Mouse (Mus musculus): ENCODE results near the gene Fau.
A peak's percentile ranks its signal among the peaks of the same experiment; 100 is the strongest.
"Not testable (repeated sequence)": the region's sequence is repeated elsewhere in the genome, so short reads cannot be mapped to it uniquely, and the experiment has no call there.

Fau gene

DNA sequence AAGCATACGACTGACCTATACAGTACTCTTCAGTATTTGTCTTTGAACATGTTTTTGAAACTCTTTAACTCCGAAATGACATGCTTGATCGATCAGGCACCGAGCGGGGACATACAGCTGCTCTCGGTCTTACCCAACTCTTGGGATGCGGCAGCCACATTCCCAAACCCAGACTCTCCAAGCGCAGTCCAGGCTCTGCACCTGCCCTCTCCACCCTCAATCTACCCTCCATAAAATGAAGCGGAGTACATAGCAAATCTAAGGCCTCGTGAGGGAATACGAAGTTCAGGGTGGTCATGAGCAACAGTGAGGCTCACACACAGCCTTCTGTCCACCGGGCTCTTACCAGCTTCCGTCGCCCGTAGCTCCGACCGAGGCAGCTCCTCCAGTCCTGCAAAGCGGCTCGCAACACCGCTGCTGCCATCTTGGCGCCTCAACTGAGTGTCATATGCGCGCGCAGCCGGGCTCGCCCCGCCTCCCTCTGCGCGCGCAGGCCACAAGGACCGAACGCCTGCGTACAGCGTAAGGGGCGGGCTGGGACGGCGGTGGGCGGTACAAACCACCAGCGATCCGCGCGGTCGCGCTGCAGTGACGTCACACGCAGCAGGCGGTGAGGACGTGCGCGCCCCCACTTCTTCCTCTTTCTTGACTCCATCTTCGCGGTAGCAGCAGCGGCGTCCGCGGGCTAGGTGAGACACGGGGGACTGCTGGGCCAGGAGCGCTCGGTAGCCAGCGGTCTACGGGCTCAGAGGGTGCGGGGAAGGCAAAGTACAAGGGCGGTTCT is at the start of gene Fau, which contains the start of gene Mrpl49:
Gene Fau, plus strand, starts transcription at position 532 of the 784 bp plus-strand sequence.
Gene Mrpl49, minus strand, starts transcription at position 473 of the 784 bp plus-strand sequence.
- DNase-seq = peak; percentile 99

DNA sequence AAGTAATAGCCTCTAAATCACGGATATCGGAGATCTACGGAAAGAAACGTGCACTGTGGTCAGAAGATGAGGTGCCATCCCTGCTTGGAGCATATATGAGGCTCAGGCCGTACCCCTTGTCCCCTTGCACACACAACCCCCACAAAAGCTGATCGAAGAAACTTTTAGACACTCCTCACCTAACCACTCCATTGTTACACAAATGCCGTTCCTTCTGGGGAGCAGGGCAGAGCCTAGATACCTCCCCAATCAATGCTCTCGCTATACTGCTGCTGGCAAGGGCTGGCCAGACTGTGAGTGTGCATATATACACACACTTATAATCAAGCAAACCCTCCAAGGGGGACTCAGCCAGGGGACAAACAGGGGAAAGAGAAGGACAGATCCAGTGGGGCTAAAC is 48.5 kb upstream of the Fau start:
- DNase-seq = no peak

GRCm38 (mm10) chr19:6013691-6014090 is 44.0 kb upstream of the Fau start:
- no peak for DNase-seq

DNA sequence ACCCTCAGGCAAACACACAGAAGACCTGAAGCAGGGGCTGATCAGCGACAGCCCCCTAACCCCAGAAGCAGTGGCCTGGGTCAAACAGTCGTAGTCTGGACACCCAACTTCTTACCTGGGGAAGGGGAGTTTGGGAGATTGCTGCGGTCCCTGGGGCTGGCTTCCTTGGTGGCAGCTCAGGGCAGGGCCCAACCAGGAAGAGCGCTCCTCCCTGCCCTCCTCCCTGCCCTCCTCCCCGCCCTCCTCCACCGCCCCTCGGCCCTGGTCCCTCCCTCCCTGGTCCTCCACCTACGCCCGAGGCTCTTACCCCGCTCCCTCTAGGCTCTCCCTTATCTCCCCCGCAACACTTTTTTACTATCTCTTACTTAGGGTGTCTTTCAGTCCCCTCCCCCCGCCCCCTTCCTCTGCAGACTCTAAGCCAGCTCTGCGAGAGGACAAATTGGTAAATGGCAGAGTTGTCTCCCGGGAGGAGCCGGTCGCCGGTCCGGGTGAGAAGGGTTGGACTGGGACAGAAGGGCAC is 42.6 kb upstream of the Fau start:
- peak; percentile 25 to 32 for DNase-seq

- peak; percentile 59 to 63 for DNase-seq
Observed at GRCm38 (mm10) chr19:6015511-6016315, 41.9 kb upstream of the Fau start, which contains the start of gene Capn1. Capn1 (minus strand) TSS chr19:6015897.

- peak; percentile 15 to 24 for DNase-seq
Observed at GRCm38 (mm10) chr19:6016532-6016931, 41.1 kb upstream of the Fau start.

DNA sequence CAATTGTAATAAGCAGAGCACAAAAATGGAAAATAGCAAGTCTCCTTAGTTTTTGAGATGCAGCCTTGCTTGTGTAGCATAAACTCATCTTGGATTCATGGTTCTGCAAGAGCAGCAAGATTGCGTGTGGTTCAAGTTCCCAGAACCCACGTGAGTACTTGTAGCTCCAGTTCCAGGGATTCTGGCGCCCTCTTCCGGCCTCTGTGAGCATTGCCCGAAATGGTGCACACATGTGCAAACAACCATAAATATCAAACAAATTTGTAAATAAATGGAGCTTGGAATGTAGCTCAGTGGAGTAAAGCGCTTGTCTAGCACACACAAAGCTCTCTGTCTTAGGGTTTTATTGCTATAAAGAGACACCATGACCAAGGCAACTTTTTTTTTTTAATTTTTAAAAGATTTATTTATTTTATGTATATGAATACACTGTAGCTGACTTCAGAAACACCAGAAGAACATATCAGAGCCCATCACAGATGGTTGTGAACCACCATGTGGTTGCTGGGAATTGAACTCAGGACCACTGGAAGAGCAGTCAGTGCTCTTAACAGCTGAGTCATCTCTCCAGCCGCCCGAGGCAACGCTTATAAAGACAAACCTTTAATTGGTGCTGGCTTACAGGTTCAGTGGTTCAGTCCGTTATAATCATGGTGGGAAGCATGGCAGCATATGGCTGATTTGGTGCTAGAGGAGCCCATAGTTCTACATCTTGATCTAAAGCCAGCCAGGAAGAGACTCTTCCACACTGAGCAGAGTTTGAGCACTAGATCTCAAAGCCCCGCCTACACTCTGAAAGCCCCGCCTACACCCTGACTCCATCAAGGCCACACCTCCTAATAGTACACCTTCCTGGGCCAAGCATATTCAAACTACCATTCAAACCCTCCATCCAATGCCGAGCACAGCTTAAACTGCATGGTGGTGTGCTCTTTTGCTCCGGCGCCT is 39.2 kb upstream of the Fau start:
- peak; percentile 93 to 94 for DNase-seq

GRCm38 (mm10) chr19:6020276-6020675 is 37.4 kb upstream of the Fau start:
- no peak for DNase-seq

GRCm38 (mm10) chr19:6023059-6023458 is 34.6 kb upstream of the Fau start:
- DNase-seq = no peak

- no peak for DNase-seq
Observed at GRCm38 (mm10) chr19:6023930-6024329, 33.7 kb upstream of the Fau start.

- no peak for DNase-seq
Observed at GRCm38 (mm10) chr19:6028991-6029390, 28.7 kb upstream of the Fau start.

GRCm38 (mm10) chr19:6029426-6029825 is 28.2 kb upstream of the Fau start:
- DNase-seq = no peak

DNA sequence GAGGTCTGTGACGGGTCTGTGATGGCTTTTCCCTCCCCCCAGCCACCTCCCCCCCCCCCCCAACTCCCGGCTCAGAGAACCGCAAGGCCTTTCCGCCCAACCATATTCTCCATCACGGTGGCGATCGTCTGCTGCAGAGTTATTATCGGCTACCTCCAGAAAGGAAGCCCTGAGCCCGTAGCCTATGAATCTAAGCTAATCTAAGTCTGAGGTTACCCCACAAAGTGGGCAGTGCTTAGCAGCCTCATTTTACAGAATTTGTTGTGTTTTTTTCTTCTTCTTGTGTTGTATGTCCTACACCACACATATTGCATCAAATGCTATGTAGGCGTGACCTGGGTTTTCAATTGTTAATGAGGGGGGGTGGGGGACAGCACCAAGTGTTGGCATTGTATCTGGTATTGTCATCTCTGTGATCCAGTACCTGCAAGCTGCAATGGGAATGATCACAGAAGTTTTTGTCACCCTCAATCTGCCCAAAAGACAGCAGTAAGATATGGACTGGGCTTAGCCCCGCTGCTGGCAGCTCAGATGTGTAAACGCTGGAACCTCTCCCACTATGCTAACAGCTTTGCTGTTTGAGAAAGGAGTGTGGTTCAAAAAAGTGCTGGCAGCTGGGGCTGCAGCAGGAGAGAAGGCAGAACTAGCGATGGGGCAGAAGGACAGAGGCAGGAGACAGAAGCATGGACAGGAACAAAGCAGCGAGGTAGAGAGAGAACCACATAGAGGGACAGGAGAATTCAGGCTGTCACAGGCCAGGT is 26.9 kb upstream of the Fau start:
- no peak for DNase-seq

DNA sequence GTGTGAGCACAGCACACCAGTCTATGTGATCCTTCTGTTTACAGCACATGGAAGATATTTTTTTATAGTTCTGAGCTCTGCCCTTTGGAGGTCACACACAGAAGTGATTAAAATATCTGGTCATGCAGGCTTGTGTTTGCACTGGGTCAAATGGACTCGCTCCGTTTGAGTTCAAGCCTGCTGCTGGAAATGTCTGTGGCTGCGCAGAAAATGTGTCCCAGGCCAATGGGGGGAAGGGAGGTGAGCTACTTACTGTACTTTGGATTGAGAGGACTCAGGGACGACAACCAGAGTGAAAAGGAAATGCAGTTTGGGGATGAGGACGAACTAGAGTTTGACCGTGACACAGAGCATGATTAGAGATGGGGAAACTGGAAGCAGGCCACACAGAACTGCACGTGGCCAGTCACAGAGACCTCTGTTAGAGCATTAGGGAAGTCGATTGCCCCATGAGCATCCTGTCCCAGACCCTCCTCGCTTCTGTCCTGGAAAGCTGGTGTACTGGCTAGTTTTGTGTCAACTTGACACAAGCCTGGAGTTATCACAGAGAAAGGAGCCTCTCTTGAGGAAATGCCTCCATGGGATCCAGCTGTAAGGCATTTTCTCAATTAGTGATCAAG is 21.6 kb upstream of the Fau start:
- no peak for DNase-seq

DNA sequence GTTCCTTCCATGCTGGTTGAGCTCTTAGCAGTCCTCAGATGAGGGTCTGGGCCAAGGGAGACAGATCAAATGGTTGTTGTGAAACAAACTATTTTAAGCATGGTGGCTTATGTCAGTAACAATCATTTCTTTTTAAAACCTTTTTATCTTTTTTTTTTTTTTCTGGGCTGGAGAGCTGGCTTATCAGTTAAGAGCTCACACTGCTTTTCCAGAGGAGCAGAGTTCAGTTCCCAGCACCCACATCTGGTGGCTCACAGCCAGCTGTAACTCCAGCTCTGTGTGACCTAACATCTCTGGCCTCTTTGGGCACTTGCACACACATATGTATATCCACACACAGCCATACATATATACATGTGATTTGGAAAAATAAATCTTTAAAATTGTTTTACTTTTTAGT is 19.9 kb upstream of the Fau start:
- DNase-seq = no peak

- DNase-seq = no peak
Observed at GRCm38 (mm10) chr19:6038326-6038725, 19.3 kb upstream of the Fau start.

DNA sequence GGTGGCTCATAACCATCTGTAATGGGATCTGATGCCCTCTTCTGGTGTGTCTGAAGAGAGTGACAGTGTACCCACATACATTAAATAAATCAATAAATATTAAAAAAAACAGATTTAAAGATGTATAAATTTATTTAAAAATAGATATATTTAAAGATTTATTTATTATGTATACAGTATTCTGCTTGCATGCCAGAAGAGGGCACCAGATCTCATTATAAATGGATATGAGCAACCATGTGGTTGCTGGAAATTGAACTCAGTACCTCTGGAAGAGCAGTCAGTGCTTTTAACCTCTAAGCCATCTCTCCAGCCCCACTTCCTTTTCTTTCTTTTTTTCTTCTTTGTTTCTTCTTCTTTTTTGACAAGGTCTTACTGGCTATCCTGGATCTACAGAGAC is 17.6 kb upstream of the Fau start:
- peak in 1 of 2 experiments; percentile 35 for DNase-seq

- DNase-seq = no peak
Observed at GRCm38 (mm10) chr19:6042293-6042692, 15.4 kb upstream of the Fau start.

- not testable (repeated sequence) for DNase-seq
Observed at GRCm38 (mm10) chr19:6044102-6044501, 13.5 kb upstream of the Fau start.

DNA sequence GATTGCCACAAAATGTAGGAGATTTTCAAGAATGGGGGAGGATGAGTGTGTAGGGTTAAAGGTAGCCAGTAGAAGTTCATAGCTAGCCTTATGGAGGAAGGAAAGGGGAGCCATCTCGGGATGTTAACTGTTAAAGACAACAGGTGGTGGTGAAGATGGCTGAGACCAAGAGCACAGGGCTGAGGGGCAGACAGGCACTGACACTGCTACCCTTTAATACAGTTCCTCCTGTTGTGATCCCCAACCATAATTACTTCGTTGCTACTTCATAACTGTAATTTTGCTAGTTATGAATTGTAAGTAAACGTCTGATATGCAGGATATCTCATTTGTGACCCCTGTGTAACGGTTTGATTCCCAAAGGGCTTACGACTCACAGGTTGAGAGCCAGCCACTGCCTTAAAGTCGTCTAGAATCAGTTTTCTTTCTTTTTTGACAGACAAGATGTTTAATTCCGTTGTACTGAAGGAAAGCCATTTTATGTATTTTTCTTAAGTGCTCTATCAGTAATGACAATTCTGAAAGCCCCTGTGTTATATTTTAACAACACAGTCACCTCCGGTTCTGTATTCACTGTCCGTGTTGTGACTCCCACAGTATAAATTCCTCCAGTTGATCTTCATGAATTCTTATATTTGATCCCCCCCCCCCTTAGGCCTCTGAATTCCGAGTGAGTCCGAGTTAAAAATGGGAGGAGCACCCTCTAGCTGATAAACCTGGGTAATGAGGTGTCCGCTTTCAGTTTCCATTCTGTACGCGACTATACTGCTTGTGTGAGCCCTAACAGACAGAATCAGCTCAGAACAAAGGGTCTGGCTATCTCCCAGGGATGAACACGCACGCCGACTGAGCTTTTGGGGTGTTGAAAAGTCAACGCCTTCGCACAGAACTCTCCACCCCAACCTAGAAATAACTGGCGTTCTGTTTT is 12.0 kb upstream of the Fau start:
- no peak for DNase-seq

All from B cell, adult 2 months (primary cell).